Mouse (Mus musculus): ENCODE data around the gene Heatr6.

Gene Heatr6

GRCm38 (mm10) chr11:83753581-83754181, at the start of gene Heatr6:
Gene Heatr6 (plus strand): TSS chr11:83753696.
- in situ Hi-C loops (cut with MboI) = no loop called here

GRCm38 (mm10) chr11:83703705-83704104, 49.8 kb upstream of the Heatr6 start, which contains the start of gene Wfdc17:
Gene Wfdc17 (plus strand): TSS chr11:83703991.
- in situ Hi-C loops (cut with MboI) = no loop called here

GRCm38 (mm10) chr11:83708715-83709114, 44.8 kb upstream of the Heatr6 start, which contains the start of gene Wfdc18:
Gene Wfdc18 (plus strand): TSS chr11:83709015.
- in situ Hi-C loops (cut with MboI) = no loop called here

- in situ Hi-C loops (cut with MboI) = no loop called here
These were observed 43.8 kb upstream of the Heatr6 start for GRCm38 (mm10) chr11:83709683-83710082.

GRCm38 (mm10) chr11:83712671-83713070, 40.8 kb upstream of the Heatr6 start:
- in situ Hi-C loops (cut with MboI) = no loop called here

GRCm38 (mm10) chr11:83713925-83714324, 39.6 kb upstream of the Heatr6 start:
- in situ Hi-C loops (cut with MboI) = no loop called here

GRCm38 (mm10) chr11:83717042-83717665, 36.3 kb upstream of the Heatr6 start:
- in situ Hi-C loops (cut with MboI) = no loop called here

GRCm38 (mm10) chr11:83720766-83721165, 32.7 kb upstream of the Heatr6 start:
- in situ Hi-C loops (cut with MboI) = no loop called here

- in situ Hi-C loops (cut with MboI) = no loop called here
These were observed 24.6 kb upstream of the Heatr6 start for GRCm38 (mm10) chr11:83728757-83729432.

- in situ Hi-C loops (cut with MboI) = no loop called here
These were observed 22.4 kb upstream of the Heatr6 start for GRCm38 (mm10) chr11:83731116-83731515.

GRCm38 (mm10) chr11:83733071-83733640, 20.3 kb upstream of the Heatr6 start:
- in situ Hi-C loops (cut with MboI) = no loop called here

- in situ Hi-C loops (cut with MboI) = no loop called here
These were observed 19.3 kb upstream of the Heatr6 start for GRCm38 (mm10) chr11:83734215-83734614.

- in situ Hi-C loops (cut with MboI) = loop anchor here (5.0 kb wide), 1 partner anchor 174 kb away; no protein-coding TSS in a partner anchor
These were observed 17.6 kb upstream of the Heatr6 start for GRCm38 (mm10) chr11:83735881-83736280.

- in situ Hi-C loops (cut with MboI) = loop anchor here (5.0 kb wide), 1 partner anchor 175 kb away; no protein-coding TSS in a partner anchor
These were observed 16.4 kb upstream of the Heatr6 start for GRCm38 (mm10) chr11:83737109-83737558.

- in situ Hi-C loops (cut with MboI) = loop anchor here (5.0 kb wide), 1 partner anchor 177 kb away; no protein-coding TSS in a partner anchor
These were observed 14.3 kb upstream of the Heatr6 start for GRCm38 (mm10) chr11:83739241-83739640.

- in situ Hi-C loops (cut with MboI) = no loop called here
These were observed 13.0 kb upstream of the Heatr6 start for GRCm38 (mm10) chr11:83740443-83740991.

GRCm38 (mm10) chr11:83741841-83742240, 11.7 kb upstream of the Heatr6 start:
- in situ Hi-C loops (cut with MboI) = no loop called here

GRCm38 (mm10) chr11:83742731-83743355, 10.7 kb upstream of the Heatr6 start:
- in situ Hi-C loops (cut with MboI) = no loop called here

- in situ Hi-C loops (cut with MboI) = no loop called here
These were observed 10.0 kb upstream of the Heatr6 start for GRCm38 (mm10) chr11:83743525-83743924.

- in situ Hi-C loops (cut with MboI) = no loop called here
These were observed 7.3 kb upstream of the Heatr6 start for GRCm38 (mm10) chr11:83746152-83746551.

- in situ Hi-C loops (cut with MboI) = no loop called here
These were observed 6.8 kb upstream of the Heatr6 start, which contains the start of gene Wfdc21 for GRCm38 (mm10) chr11:83746681-83747080. Gene Wfdc21 (plus strand): TSS chr11:83746940.

Data from mature B cell (primary cell).